Mouse (Mus musculus) cerebellum, postnatal 25 days (tissue): Measurements from ENCODE around the gene Simc1.

Experiments used
- DNase-seq, 2 experiments: peaks; one replicate each; pipeline ENCODE4 v3.0.0; 2021; ENCODE audit warnings: mixed read lengths in 2 of 2

The Simc1 gene

DNA sequence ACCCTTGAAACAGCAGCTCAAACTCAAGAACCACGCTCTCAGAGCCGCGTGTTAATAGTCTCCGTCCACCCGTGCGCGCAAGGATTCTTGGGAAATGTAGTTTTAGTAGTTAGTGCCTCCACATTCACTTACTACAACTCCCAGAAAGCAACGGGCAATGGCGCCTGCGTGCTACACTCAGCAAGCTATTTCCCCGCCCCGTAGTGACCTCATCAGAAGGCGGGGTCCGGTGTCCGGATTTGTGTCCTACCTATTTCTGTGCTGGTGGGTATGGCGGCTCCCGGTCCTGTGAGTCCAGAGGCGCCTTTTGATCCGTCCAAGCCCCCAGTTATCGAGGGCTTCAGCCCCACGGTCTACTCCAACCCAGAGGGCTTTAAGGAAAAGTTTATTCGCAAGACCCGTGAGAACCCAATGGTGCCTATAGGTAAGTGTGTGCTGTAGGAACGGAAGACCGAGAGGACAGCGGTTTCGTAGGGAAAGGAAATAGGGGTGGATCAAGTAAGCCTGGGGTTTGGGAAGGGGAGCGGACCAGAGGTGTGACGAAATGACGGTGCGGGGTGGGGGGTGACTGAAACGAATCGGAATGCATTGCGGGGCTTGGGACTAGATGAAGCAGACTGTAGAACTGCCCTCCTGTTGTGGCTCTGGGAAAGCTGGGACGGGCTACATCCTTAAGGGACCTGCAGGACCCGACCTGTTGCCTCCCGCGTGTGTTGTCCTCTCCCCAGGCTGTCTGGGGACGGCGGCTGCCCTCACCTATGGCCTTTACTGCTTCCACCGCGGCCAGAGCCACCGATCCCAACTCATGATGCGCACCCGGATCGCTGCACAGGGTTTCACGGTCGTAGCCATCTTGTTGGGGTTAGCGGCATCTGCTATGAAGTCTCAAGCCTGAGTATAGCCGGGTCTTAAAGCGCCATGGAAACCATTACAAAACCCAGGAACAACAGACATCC, 86.7 kb downstream of the Simc1 start, which contains the start of the genes Nop16 and Higd2a:
Gene Nop16 (minus strand): TSS at position 95 of the 956 bp plus-strand sequence.
Gene Higd2a (plus strand): TSS at position 212 of the 956 bp plus-strand sequence.
- DNase-seq: peak; percentile 96

- DNase-seq: no peak
Observed at GRCm38 (mm10) chr13:54591776-54592356, 88.3 kb downstream of the Simc1 start.

- no peak for DNase-seq
Observed at GRCm38 (mm10) chr13:54593617-54594016, 90.0 kb downstream of the Simc1 start.

GRCm38 (mm10) chr13:54596107-54596690, 92.6 kb downstream of the Simc1 start:
- DNase-seq: peak in 1 of 2 experiments; percentile 36

DNA sequence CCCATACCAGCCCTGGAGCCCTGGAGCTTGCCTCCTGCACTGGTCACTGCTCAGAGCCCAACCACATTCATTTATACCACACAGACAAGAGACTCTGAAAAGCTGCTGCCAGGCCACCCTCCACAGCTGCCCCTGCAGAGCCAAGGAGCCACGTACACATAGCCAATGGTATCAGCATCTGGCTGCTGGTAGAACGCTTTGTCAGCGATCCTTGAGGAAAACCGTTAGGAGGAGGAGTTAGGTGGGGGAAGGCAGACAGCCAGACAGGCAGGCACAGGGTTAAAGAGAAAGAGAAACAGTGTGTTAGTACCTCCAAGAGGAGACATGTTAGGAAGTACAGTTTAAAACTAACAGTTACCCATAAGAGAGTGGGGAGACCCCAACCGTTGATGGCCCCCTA, 93.3 kb downstream of the Simc1 start:
- DNase-seq: no peak

DNA sequence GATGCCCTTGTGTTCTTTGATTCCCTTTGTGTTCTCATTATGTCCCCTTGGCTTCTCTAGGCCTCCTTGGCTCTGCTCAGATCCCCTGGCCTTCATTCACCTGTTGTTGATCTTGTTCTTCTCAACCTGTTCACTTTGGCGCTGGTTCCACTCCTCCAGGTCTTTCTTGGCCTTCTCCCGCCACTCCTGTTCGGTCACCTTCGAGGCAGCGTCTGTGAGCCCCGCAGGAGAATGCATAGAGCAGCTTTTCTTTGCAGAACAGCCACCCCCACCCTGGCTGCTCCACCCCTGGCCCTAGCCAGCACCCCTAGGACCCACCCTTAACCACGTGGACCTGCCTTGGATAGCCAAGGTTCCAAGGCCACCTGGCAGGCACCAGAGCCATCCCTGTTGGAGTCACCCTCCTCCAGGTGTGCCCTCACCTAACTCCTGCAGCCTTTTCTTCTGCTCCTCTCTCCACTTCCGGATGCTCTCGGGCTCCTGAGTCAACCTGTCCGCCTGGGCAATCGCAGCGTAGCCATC, 95.1 kb downstream of the Simc1 start:
- peak; percentile 51 to 62 for DNase-seq
